Mouse (Mus musculus): Measurements from ENCODE around the gene Mboat2. TPM values are rescaled to one million over a fixed set of nuclear protein-coding genes. Genes with fewer than 3 reads are reported as not detected.
A peak's percentile ranks its signal among the peaks of the same experiment; 100 is the strongest.

The Mboat2 gene
- polyA plus RNA-seq, 1 experiment from 2014 or later: 75.6 TPM

GRCm38 (mm10) chr12:24961821-24962220 lies 131.1 kb downstream of the Mboat2 start:
- no peak overlapping the region for H3K9ac ChIP-seq (replicated peaks)
- peaks cover 15% of the 10 kb centered on the region; the same call in 1 of the 2 replicates for H3K4me1 ChIP-seq (replicated peaks)
- H3K27me3 ChIP-seq: no peaks in the 10 kb centered on the region
- H3K9me3 ChIP-seq: 0 out of 2 replicates have a peak, but pooled peaks cover 3% of the 10 kb centered on the region
- H3K4me2 ChIP-seq (replicated peaks): no peak overlapping the region
- WGBS: 88% methylated on average over 7 of the region's 7 CpGs
- H3K36me3 ChIP-seq: peaks cover 34% of the 10 kb centered on the region
- no peak overlapping the region for H3K4me3 ChIP-seq (replicated peaks)
- H3K27ac ChIP-seq: no peak overlapping the region
- no peak for ATAC-seq

GRCm38 (mm10) chr12:24962362-24962967 lies 131.8 kb downstream of the Mboat2 start:
- 78% methylated on average over 11 of the region's 11 CpGs for WGBS
- no peak for ATAC-seq
- H3K4me3 ChIP-seq (replicated peaks): no peak overlapping the region

DNA sequence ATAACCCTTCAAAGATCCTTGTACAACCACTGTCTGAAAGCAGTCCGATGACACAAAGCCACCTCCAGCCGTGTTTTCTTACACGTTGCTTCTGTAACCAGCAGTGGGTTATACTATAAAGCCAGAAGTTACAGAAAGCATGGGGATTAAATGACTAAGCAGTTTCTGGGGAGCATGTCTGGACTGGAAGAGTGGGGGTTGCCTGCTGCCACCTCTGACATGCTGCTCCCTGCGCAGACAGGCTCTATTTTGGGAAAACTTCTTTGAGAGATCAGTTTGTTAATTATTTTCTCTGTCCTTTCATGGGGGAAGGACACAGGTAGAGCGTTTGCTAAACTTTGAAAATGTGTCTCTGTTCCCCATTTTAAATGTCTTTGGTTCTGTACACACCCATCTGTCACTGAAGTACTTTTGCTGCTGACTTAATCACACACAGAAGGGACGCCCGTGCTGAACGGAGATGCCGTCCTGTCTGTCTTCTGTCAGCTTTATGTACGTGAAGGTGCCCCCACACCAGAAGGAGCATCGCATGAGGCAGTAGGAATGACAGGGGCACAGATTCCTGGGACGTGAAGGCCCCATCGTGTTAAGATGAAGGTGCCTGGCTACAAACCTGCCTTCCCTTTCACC lies 132.8 kb downstream of the Mboat2 start:
- Histone ChIP-seq H3K4me1 (replicated peaks) (peaks cover 15% of the 10 kb centered on the region; the same call in 1 of the 2 replicates), H3K9me3 (0 out of 2 replicates have a peak, but pooled peaks cover 4% of the 10 kb centered on the region), H3K27ac (no peak overlapping the region), H3K9ac (replicated peaks) (no peak overlapping the region), H3K27me3 (no peaks in the 10 kb centered on the region), H3K4me2 (replicated peaks) (no peak overlapping the region), H3K36me3 (peaks cover 21% of the 10 kb centered on the region), H3K4me3 (replicated peaks) (no peak overlapping the region)
- 74% methylated on average over 13 of the region's 13 CpGs for WGBS
- no peak for ATAC-seq

More at GRCm38 (mm10) chr12:24962362-24962967, 131.8 kb downstream of the Mboat2 start:
- Histone ChIP-seq H3K27me3 (no peaks in the 10 kb centered on the region), H3K9ac (replicated peaks) (no peak overlapping the region), H3K9me3 (0 out of 2 replicates have a peak, but pooled peaks cover 4% of the 10 kb centered on the region), H3K27ac (no peak overlapping the region), H3K4me2 (replicated peaks) (no peak overlapping the region), H3K36me3 (peaks cover 27% of the 10 kb centered on the region), H3K4me1 (replicated peaks) (peaks cover 15% of the 10 kb centered on the region; the same call in 1 of the 2 replicates)

DNA sequence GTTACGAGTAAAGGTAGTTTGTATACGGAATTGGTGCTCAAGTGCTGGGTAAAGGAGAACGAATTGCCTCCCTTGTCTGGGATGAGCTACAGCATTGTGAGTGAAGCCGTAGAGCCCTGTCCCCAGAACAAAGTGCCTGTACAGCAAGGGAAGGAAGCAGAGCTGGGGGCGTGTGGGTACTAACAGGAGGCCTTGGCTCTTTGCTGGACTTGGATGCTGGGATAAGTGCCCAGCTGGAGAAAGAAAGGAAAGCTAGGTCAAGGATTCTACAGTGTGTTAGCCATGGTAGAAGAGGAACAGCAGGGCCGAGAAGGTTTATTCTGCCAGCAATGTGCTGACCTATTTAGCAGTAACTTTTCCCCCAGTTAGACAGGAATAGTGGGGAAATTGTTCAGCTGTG lies 134.7 kb downstream of the Mboat2 start:
- no peaks in the 10 kb centered on the region for H3K27me3 ChIP-seq
- H3K36me3 ChIP-seq: peaks cover 10% of the 10 kb centered on the region
- no peak overlapping the region for H3K4me2 ChIP-seq (replicated peaks)
- H3K9me3 ChIP-seq: 0 out of 2 replicates have a peak, but pooled peaks cover 4% of the 10 kb centered on the region
- H3K4me1 ChIP-seq (replicated peaks): peaks cover 15% of the 10 kb centered on the region; the same call in 1 of the 2 replicates
- no peak for ATAC-seq
- H3K9ac ChIP-seq (replicated peaks): no peak overlapping the region
- H3K27ac ChIP-seq: no peak overlapping the region
- H3K4me3 ChIP-seq (replicated peaks): no peak overlapping the region
- 87% methylated on average over 6 of the region's 6 CpGs for WGBS

GRCm38 (mm10) chr12:24966046-24966445 lies 135.4 kb downstream of the Mboat2 start:
- H3K4me2 ChIP-seq (replicated peaks): no peak overlapping the region
- no peak overlapping the region for H3K9ac ChIP-seq (replicated peaks)
- no peak overlapping the region for H3K4me3 ChIP-seq (replicated peaks)
- no peaks in the 10 kb centered on the region for H3K27me3 ChIP-seq
- no peak for ATAC-seq
- 0 out of 2 replicates have a peak, but pooled peaks cover 4% of the 10 kb centered on the region for H3K9me3 ChIP-seq
- peaks cover 15% of the 10 kb centered on the region; the same call in 1 of the 2 replicates for H3K4me1 ChIP-seq (replicated peaks)
- no peak overlapping the region for H3K27ac ChIP-seq
- 95% methylated on average over 2 of the region's 2 CpGs for WGBS
- peaks cover 5% of the 10 kb centered on the region; the same call in 1 of the 2 replicates for H3K36me3 ChIP-seq

- Histone ChIP-seq H3K4me2 (replicated peaks) (no peak overlapping the region), H3K4me3 (replicated peaks) (no peak overlapping the region), H3K27me3 (0 out of 2 replicates have a peak, but pooled peaks cover 3% of the 10 kb centered on the region), H3K36me3 (no peaks in the 10 kb centered on the region), H3K9ac (replicated peaks) (no peak overlapping the region), H3K27ac (no peak overlapping the region), H3K4me1 (replicated peaks) (peaks cover 7% of the 10 kb centered on the region), H3K9me3 (0 out of 2 replicates have a peak, but pooled peaks cover 2% of the 10 kb centered on the region)
- ATAC-seq: no peak
- 87% methylated on average over 5 of the region's 5 CpGs for WGBS
These were observed 141.0 kb downstream of the Mboat2 start for GRCm38 (mm10) chr12:24971490-24972200.

- Histone ChIP-seq H3K27ac (no peak overlapping the region), H3K27me3 (0 out of 2 replicates have a peak, but pooled peaks cover 3% of the 10 kb centered on the region), H3K36me3 (no peaks in the 10 kb centered on the region), H3K4me1 (replicated peaks) (peaks cover 17% of the 10 kb centered on the region), H3K9ac (replicated peaks) (no peak overlapping the region), H3K4me3 (replicated peaks) (no peak overlapping the region), H3K4me2 (replicated peaks) (no peak overlapping the region), H3K9me3 (no peaks in the 10 kb centered on the region)
- WGBS: 77% methylated on average over 8 of the region's 8 CpGs
- ATAC-seq: no peak
These were observed 142.0 kb downstream of the Mboat2 start for GRCm38 (mm10) chr12:24972371-24973350.

DNA sequence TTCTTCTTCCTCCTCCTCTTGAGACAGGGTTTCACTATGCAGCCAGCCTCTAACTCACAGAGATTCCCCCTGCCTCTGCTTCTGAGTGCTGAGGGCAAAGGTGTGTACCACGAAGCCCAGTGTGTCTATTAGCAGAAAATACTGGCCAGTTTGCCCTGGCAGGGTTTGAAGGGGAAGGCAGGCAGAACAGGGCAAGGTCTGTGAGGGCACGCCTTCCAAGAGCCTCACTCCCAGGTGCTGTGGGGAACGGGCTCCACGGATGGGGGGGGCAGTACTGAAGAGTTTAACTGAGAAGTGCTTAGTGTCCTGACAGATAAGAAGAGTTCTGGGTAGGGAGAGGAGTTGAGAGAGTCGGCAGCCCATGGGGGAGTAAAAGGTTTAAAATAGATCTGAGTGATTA lies 142.9 kb downstream of the Mboat2 start:
- no peaks in the 10 kb centered on the region for H3K9me3 ChIP-seq
- 76% methylated on average over 5 of the region's 5 CpGs for WGBS
- H3K27me3 ChIP-seq: 0 out of 2 replicates have a peak, but pooled peaks cover 3% of the 10 kb centered on the region
- no peaks in the 10 kb centered on the region for H3K36me3 ChIP-seq
- peaks cover 18% of the 10 kb centered on the region for H3K4me1 ChIP-seq (replicated peaks)
- no peak overlapping the region for H3K9ac ChIP-seq (replicated peaks)
- no peak overlapping the region for H3K4me2 ChIP-seq (replicated peaks)
- no peak overlapping the region for H3K4me3 ChIP-seq (replicated peaks)
- ATAC-seq: no peak
- H3K27ac ChIP-seq: no peak overlapping the region

DNA sequence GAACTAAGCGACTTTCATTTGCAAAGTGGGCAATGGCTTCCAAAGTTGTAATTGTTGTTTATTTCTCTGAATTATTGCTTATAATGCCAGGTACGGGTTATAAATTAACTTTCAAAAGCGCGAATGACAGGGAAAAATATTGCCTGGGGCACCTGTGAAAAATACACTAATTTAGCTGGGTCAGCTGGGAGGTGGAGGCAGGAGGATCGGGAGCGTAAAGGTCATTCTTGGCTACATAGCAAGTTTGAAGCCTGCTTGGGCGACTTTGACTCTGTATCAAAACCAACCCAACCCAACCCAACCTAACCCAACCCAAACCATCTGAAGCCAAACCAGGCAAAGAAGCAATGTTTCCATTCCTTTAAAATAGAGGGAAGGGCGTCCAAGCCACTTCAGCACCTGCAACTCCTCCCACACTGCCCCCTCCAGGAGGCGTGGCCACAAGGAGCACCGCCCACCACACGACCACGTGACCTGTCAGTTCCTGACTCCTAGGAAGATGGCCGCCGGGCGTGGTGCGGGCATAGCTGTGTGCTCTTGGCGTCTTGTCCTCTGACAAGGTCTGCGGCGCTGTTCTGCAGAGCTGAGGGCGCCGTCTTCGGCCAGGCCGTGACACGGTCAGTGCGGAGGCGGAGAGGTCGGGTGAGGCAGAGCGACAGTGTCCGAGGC lies 143.9 kb downstream of the Mboat2 start, which contains the start of gene Kidins220:
TSS of gene Kidins220 (plus strand) at position 480 of the 669 bp plus-strand sequence.
- Histone ChIP-seq H3K4me3 (replicated peaks) (peak within 1 kb of the TSS; percentile 86), H3K36me3 (no peaks in the 10 kb centered on the region), H3K27ac (peak within 1 kb of the TSS; percentile 97), H3K9ac (replicated peaks) (peak within 1 kb of the TSS; percentile 89), H3K9me3 (no peaks in the 10 kb centered on the region), H3K4me2 (replicated peaks) (peak within 1 kb of the TSS; percentile 58), H3K27me3 (0 out of 2 replicates have a peak, but pooled peaks cover 3% of the 10 kb centered on the region), H3K4me1 (replicated peaks) (peaks cover 23% of the 10 kb centered on the region)
- 15% methylated on average over 29 of the region's 29 CpGs for WGBS
- peak; percentile 93 for ATAC-seq

DNA sequence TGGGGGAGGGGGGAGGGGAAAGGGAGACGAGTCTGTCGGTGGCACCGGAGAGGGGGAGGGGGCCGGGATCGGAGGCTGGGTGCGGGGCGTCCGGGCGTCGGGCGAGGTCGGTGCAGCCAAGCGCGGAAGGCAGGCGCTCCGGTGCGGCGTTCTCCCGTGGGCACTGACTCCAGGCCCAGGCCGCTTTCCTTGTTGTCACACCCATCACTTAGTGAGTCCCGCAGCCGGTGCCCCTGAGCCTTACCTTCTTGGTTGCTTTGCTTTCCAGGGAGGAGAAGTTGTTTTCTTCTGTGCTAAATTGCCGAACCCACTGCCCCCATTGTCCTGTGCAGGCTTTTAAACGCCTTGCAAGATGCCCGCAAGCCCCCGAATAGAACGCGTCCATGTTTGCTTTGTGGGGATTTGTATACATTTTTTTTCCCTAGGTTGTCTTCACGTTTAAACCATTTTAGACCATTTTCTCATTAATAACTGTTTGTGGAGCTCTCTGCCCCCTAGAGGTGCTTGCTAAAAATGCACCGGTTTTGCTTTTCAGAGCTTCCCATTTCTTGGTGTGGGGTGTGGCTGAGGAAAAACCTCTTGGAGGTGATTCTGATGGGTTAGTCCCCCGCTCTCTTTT lies 144.5 kb downstream of the Mboat2 start:
- H3K4me1 ChIP-seq (replicated peaks): peaks cover 28% of the 10 kb centered on the region
- under 1% methylated on average over 31 of the region's 31 CpGs for WGBS
- H3K27me3 ChIP-seq: 0 out of 2 replicates have a peak, but pooled peaks cover 3% of the 10 kb centered on the region
- H3K9ac ChIP-seq (replicated peaks): peak overlapping the region; percentile 89
- H3K36me3 ChIP-seq: no peaks in the 10 kb centered on the region
- H3K27ac ChIP-seq: peak overlapping the region; percentile 97
- no peaks in the 10 kb centered on the region for H3K9me3 ChIP-seq
- no peak; the same call in 1 of the 2 replicates for ATAC-seq
- peak overlapping the region; percentile 58 for H3K4me2 ChIP-seq (replicated peaks)
- H3K4me3 ChIP-seq (replicated peaks): peak overlapping the region; percentile 86

Measured in midbrain, embryonic 13.5 days (tissue).